Mouse (Mus musculus): ENCODE data around the gene Ift122.

DNA sequence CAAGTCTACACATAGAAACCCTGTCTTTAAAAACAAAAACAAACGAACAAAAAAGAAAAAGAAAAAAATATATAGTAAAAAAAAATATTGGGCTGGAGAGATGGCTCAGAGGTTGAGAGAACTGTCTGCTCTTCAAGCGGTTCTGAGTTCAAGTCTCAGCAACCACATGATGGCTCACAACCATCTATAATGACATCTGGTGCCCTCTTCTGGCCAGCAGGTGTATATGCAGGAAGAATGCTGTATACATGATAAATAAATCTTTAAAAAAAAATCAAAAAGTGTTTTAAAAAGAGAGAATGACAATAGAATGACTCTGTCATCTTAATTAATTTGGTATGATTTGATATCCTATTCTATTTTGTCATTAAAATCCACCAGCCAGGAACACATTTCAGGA lies 1.2 kb downstream of the Ift122 start:
- TF ChIP-seq CTCF (IDR thresholded peaks at IDR 0.05; ENCODE audit: control insufficient read depth, insufficient read depth, low read length), result 0 out of 2 replicates have a peak, but pooled peaks have one; percentile 21
- no peak for TF ChIP-seq POLR2A (IDR thresholded peaks at IDR 0.05; ENCODE audit: borderline replicate concordance, control insufficient read depth, low read depth, low read length)
